In genomic region chr6:29528561-29529443, GRCm38 (mm10) we compare ENCODE assay signal across 9 mouse cellular contexts. TPM values are rescaled to one million over a fixed set of nuclear protein-coding genes. Genes with fewer than 3 reads are reported as not detected.
DNase-seq lines count a peak whose midpoint lies in the region; ATAC-seq lines count a peak whose summit lies in the region.
"Had no signal": no experiment of that assay in that cellular context is flagged by ENCODE, and none has a peak within 500 bp of the region (broad histone marks: within the 10 kb centered on the region; RNA-seq: fewer than 3 reads in every experiment).

No protein-coding gene starts in this region.

- H3K9ac ChIP-seq in kidney, embryonic 16.5 days (replicated peaks; ENCODE audit: low read length): no peak overlapping the region
- H3K9ac ChIP-seq in midbrain, embryonic 13.5 days (replicated peaks): no peak overlapping the region

- H3K27ac ChIP-seq in kidney, embryonic 16.5 days (ENCODE audit: low read length): no peak overlapping the region
- no peak overlapping the region for H3K27ac ChIP-seq in midbrain, embryonic 13.5 days

- 30% methylated on average over 13 of the region's 13 CpGs for WGBS in kidney, embryonic 16.5 days
- WGBS in midbrain, embryonic 13.5 days: 28% methylated on average over 13 of the region's 13 CpGs

- H3K4me3 ChIP-seq in kidney, embryonic 16.5 days (ENCODE audit: low read length): 0 out of 2 replicates have a peak overlapping the region, but pooled peaks have one; percentile 1
- no peak overlapping the region for H3K4me3 ChIP-seq in midbrain, embryonic 13.5 days (replicated peaks)

- no peaks in the 10 kb centered on the region for H3K36me3 ChIP-seq in kidney, embryonic 16.5 days (ENCODE audit: insufficient read depth, low read length)
- H3K36me3 ChIP-seq in midbrain, embryonic 13.5 days: no peaks in the 10 kb centered on the region

- no peak for DNase-seq in kidney, adult 8-10 months
- peak; percentile 44 for DNase-seq in brain, adult 2 months (ENCODE audit: low read depth, low spot score)
- peak; percentile 17 for DNase-seq in liver
- DNase-seq in spleen, postnatal 36 days (ENCODE audit: low spot score in 2 of 2): peak; percentile 81 to 85
- no peak for DNase-seq in embryo, embryonic 10.5 days (ENCODE audit: low spot score)
- no peak for DNase-seq in thymus, postnatal 4 days

- peaks cover 35% of the 10 kb centered on the region for H3K27me3 ChIP-seq in kidney, embryonic 16.5 days (ENCODE audit: insufficient read depth, low read length)
- H3K27me3 ChIP-seq in midbrain, embryonic 13.5 days: peaks cover 70% of the 10 kb centered on the region

- peak overlapping the region; percentile 8; the same call in 1 of the 2 replicates for H3K4me2 ChIP-seq in kidney, embryonic 16.5 days (replicated peaks; ENCODE audit: low read depth, low read length)
- H3K4me2 ChIP-seq in midbrain, embryonic 13.5 days (replicated peaks): no peak overlapping the region

- no peak for ATAC-seq in kidney, embryonic 16.5 days (ENCODE audit: low FRiP score, low TSS enrichment)
- no peak for ATAC-seq in midbrain, embryonic 13.5 days

- H3K9me3 ChIP-seq in kidney, embryonic 16.5 days (ENCODE audit: low read length): no peaks in the 10 kb centered on the region
- H3K9me3 ChIP-seq in midbrain, embryonic 13.5 days: no peaks in the 10 kb centered on the region

- peaks cover 32% of the 10 kb centered on the region for H3K4me1 ChIP-seq in kidney, embryonic 16.5 days (ENCODE audit: insufficient read depth, low read length)
- peaks cover 22% of the 10 kb centered on the region for H3K4me1 ChIP-seq in midbrain, embryonic 13.5 days (replicated peaks)

RNA-seq across cellular contexts. Expression of gene Irf5, which starts 2.4 kb away (rescaled TPM):
- polyA plus RNA-seq in kidney, embryonic 16.5 days (2015; fragmentation: Nextera tagmentation; extraction: Ambion mirVana): 6.0 and 8.0 TPM in 2 replicates
- 1.3 and 1.6 TPM in 2 replicates for polyA plus RNA-seq in midbrain, embryonic 13.5 days (2015; fragmentation: Nextera tagmentation; extraction: Ambion mirVana)

RNA-seq across cellular contexts. Expression of gene Kcp, which starts 21.1 kb away (rescaled TPM):
- 34.5 and 36.3 TPM in 2 replicates for polyA plus RNA-seq in kidney, embryonic 16.5 days (2015; fragmentation: Nextera tagmentation; extraction: Ambion mirVana)
- polyA plus RNA-seq in midbrain, embryonic 13.5 days (2015; fragmentation: Nextera tagmentation; extraction: Ambion mirVana): 11.7 and 14.0 TPM in 2 replicates

RNA-seq across cellular contexts. Expression of gene Atp6v1fnb, which starts 57.6 kb away (rescaled TPM):
- polyA plus RNA-seq in kidney, embryonic 16.5 days (2015; fragmentation: Nextera tagmentation; extraction: Ambion mirVana): 0.30 and 0.37 TPM in 2 replicates
- 0.47 and 0.53 TPM in 2 replicates for polyA plus RNA-seq in midbrain, embryonic 13.5 days (2015; fragmentation: Nextera tagmentation; extraction: Ambion mirVana)
- polyA plus RNA-seq: large intestine, adult 2 months had no signal

Comparison
In these comparisons a context has a peak if more than half of its experiments do, and no peak if none do; other contexts are left out.
1. DNase-seq: peak in brain, adult 2 months (single experiment), liver (single experiment) and spleen, postnatal 36 days (2 of 2); none in kidney, adult 8-10 months (0 of 2), embryo, embryonic 10.5 days (single experiment) and thymus, postnatal 4 days (single experiment).